Mouse (Mus musculus) embryonic facial prominence, embryonic 14.5 days (tissue): ENCODE data around the gene Ppp3r2. TPM values are rescaled to one million over a fixed set of nuclear protein-coding genes. Genes with fewer than 3 reads are reported as not detected.
A peak's percentile ranks its signal among the peaks of the same experiment; 100 is the strongest.

Experiments
- ATAC-seq: fragments of 200-750 bp; cut with Nextera tagmentation; 2 replicates; pipeline ENCODE4 v1.8.0; 2017; ENCODE audit warnings: low read depth, moderate number of reproducible peaks, moderate TSS enrichment
- DNase-seq: peaks from one replicate; pipeline ENCODE4 v3.0.0-alpha.2; 2015; ENCODE audit warnings: low spot score
- H3K27ac ChIP-seq: fragments of 300-500 bp; sonication (generic); replicated peaks from 2 replicates; pipeline ENCODE4 v1.5.1; 2014; ENCODE audit warnings: low read depth, mild to moderate bottlenecking, low read length, moderate library complexity
- H3K27me3 ChIP-seq: fragments of 300-500 bp; sonication (generic); replicated peaks from 2 replicates; pipeline ENCODE4 v1.6.1; 2014; ENCODE audit warnings: low read length; ENCODE audit not compliant: control insufficient read depth, insufficient read depth
- H3K36me3 ChIP-seq: fragments of 300-500 bp; sonication (generic); 2 replicates; pipeline ENCODE4 v1.6.1; 2014; ENCODE audit warnings: low read length, mixed read lengths; ENCODE audit not compliant: control insufficient read depth, insufficient read depth
- H3K4me1 ChIP-seq: fragments of 300-500 bp; sonication (generic); 2 replicates; pipeline ENCODE4 v1.6.1; 2014; ENCODE audit warnings: antibody characterized with exemption, low read length; ENCODE audit not compliant: control insufficient read depth, insufficient read depth
- H3K4me2 ChIP-seq: fragments of 300-500 bp; sonication (generic); 2 replicates; pipeline ENCODE4 v1.6.1; 2014; ENCODE audit warnings: low read depth, mild to moderate bottlenecking, low read length, moderate library complexity, mixed read lengths
- H3K4me3 ChIP-seq: fragments of 300-500 bp; sonication (generic); 2 replicates; pipeline ENCODE4 v1.5.1; 2014; ENCODE audit warnings: low read depth, mild to moderate bottlenecking, low read length
- H3K9ac ChIP-seq: fragments of 300-500 bp; sonication (generic); 2 replicates; pipeline ENCODE4 v1.6.1; 2014; ENCODE audit warnings: low read depth, mild to moderate bottlenecking, low read length, moderate library complexity, mixed read lengths
- H3K9me3 ChIP-seq: fragments of 300-500 bp; sonication (generic); 2 replicates; pipeline ENCODE4 v1.6.1; 2016; ENCODE audit warnings: low read length; ENCODE audit not compliant: control insufficient read depth
- WGBS: fragments of 180-500 bp; shearing (Covaris S2); extraction: QIAGEN DNeasy Blood & Tissue Kit; methylation state at CpG from one replicate; pipeline ENCODE4 v1.1.7; 2014; 5-methylcytosine and 5-hydroxymethylcytosine counted together
- polyA plus RNA-seq: library from polyadenylated mRNA; unstranded; fragments of >200 nt; fragmentation: Nextera tagmentation; extraction: Ambion mirVana; gene quantifications from 2 replicates; pipeline ENCODE4 v1.2.1, GENCODE M21; 2014

Gene Ppp3r2
- polyA plus RNA-seq, 1 experiment from 2014 or later = 0.13 TPM

GRCm38 (mm10) chr4:49664850-49665249 is 17.0 kb downstream of the Ppp3r2 start:
- DNase-seq (no peak), ATAC-seq (no peak)
- Histone ChIP-seq H3K27me3 (no peaks in the 10 kb centered on the region), H3K9ac (no peak overlapping the region), H3K4me2 (no peak overlapping the region), H3K4me3 (no peak overlapping the region), H3K9me3 (no peaks in the 10 kb centered on the region), H3K36me3 (peaks cover 20% of the 10 kb centered on the region), H3K27ac (no peak overlapping the region), H3K4me1 (no peaks in the 10 kb centered on the region)
- 84% methylated on average over 5 of the region's 5 CpGs for WGBS

- Histone ChIP-seq H3K9ac (no peak overlapping the region), H3K36me3 (peaks cover 43% of the 10 kb centered on the region), H3K4me3 (no peak overlapping the region), H3K9me3 (no peaks in the 10 kb centered on the region), H3K4me2 (no peak overlapping the region), H3K4me1 (no peaks in the 10 kb centered on the region), H3K27me3 (no peaks in the 10 kb centered on the region), H3K27ac (no peak overlapping the region)
- ATAC-seq (no peak), DNase-seq (no peak)
- 93% methylated on average over 4 of the region's 4 CpGs for WGBS
These were observed 19.6 kb downstream of the Ppp3r2 start for GRCm38 (mm10) chr4:49662231-49662630.

GRCm38 (mm10) chr4:49661664-49662063 is 20.2 kb downstream of the Ppp3r2 start:
- Histone ChIP-seq H3K4me3 (no peak overlapping the region), H3K36me3 (peaks cover 48% of the 10 kb centered on the region), H3K9me3 (no peaks in the 10 kb centered on the region), H3K4me2 (no peak overlapping the region), H3K9ac (no peak overlapping the region), H3K4me1 (no peaks in the 10 kb centered on the region), H3K27ac (no peak overlapping the region), H3K27me3 (no peaks in the 10 kb centered on the region)
- whole genome bisulfite sequencing = 94% methylated on average over 9 of the region's 9 CpGs
- ATAC-seq (no peak), DNase-seq (no peak)

DNA sequence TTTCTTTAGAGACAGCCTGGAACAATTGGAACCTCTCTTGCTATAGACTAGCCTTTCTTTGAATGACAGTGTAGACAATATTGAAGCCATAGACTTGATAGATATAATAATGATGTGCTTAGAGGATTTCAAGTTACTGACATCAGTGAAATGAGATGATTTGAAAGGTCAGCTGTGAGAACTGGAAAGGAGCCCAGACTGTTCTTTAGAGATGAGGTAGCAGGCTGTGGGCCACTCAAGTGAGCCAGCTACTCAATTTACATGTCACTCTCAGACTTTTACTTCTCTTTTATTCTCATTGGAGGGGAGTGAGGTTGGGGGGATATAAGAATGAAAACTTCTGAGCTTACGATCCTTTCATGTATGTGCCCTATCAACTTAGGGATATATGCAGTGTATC is 22.4 kb downstream of the Ppp3r2 start:
- Histone ChIP-seq H3K36me3 (peaks cover 69% of the 10 kb centered on the region), H3K9me3 (no peaks in the 10 kb centered on the region), H3K27me3 (no peaks in the 10 kb centered on the region), H3K9ac (no peak overlapping the region), H3K4me2 (no peak overlapping the region), H3K4me1 (no peaks in the 10 kb centered on the region), H3K4me3 (no peak overlapping the region), H3K27ac (no peak overlapping the region)
- 95% methylated on average over 1 of the region's 1 CpGs for WGBS
- no peak for ATAC-seq
- peak; percentile 26 for DNase-seq

DNA sequence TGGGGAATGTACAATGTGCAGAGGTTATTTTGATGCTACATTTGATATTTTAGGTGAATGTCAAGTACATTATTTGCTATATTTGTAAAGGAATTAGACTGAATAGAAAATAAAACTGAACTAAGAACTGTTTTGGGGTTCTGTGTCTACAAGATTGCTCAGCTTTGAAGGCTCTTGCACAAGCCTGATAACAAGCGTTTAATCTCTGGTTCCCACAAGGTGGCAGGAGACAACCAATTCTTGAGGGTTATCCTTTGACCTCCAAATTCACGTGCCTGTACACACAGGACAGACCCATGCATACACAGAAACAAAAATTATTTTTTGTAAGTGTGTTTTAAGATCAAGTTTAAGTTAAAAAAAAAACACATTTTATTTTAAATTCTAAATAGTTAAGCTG is 41.9 kb downstream of the Ppp3r2 start:
- no peak for DNase-seq
- no peak overlapping the region for H3K4me2 ChIP-seq
- H3K27ac ChIP-seq = no peak overlapping the region
- no peak overlapping the region for H3K9ac ChIP-seq
- H3K36me3 ChIP-seq = peaks cover 81% of the 10 kb centered on the region
- no peaks in the 10 kb centered on the region for H3K9me3 ChIP-seq
- no peak for ATAC-seq
- no peaks in the 10 kb centered on the region for H3K27me3 ChIP-seq
- no peaks in the 10 kb centered on the region for H3K4me1 ChIP-seq
- WGBS = 73% methylated on average over 2 of the region's 2 CpGs
- H3K4me3 ChIP-seq = no peak overlapping the region

DNA sequence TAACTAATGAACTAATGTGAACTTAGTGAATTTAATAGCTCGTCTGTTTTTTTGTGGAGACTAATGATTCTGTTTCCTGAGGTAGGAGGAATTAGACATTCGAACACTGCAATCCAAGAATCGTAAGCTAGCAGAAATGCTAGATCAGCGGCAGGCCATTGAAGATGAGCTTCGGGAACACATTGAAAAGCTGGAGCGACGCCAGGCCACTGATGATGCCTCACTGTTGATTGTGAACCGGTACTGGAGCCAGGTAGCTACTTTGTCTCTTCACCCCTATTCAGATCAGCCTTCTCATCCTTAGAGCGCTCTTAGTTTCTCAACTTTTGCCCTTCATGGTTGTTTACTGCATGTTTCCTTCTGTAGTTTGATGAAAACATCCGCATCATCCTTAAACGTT is 44.0 kb downstream of the Ppp3r2 start:
- Histone ChIP-seq H3K4me1 (peaks cover 5% of the 10 kb centered on the region; the same call in 1 of the 2 replicates), H3K4me2 (no peak overlapping the region), H3K27ac (no peak overlapping the region), H3K36me3 (peaks cover 75% of the 10 kb centered on the region), H3K9me3 (no peaks in the 10 kb centered on the region), H3K27me3 (no peaks in the 10 kb centered on the region), H3K4me3 (no peak overlapping the region), H3K9ac (no peak overlapping the region)
- DNase-seq (no peak), ATAC-seq (no peak)
- WGBS = 91% methylated on average over 11 of the region's 11 CpGs

DNA sequence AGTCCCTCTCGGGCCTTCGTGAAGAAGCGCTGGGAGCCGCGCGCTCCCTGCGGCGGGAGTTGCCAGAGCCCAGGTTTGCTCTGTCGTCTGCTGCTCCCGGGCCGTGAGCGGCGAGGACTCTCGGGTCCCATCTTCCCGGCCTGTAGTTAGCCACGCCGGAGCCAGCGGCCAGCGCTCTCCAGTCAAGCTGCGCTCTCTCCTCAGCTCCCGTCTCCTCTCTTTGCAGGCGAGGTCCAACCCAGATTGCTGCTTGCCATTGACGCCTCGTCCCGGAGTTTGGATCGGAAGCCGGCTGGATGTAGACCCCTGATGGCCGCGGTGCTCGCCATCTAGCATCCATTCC is 49.7 kb downstream of the Ppp3r2 start:
- H3K36me3 ChIP-seq = peaks cover 34% of the 10 kb centered on the region
- no peaks in the 10 kb centered on the region for H3K27me3 ChIP-seq
- H3K4me1 ChIP-seq = peaks cover 5% of the 10 kb centered on the region; the same call in 1 of the 2 replicates
- peak; percentile 75; the same call in 1 of the 2 replicates for ATAC-seq
- H3K4me3 ChIP-seq = peak overlapping the region; percentile 76
- no peak for DNase-seq
- H3K27ac ChIP-seq = peak overlapping the region; percentile 89
- WGBS = under 1% methylated on average over 30 of the region's 30 CpGs
- H3K4me2 ChIP-seq = peak overlapping the region; percentile 57
- H3K9me3 ChIP-seq = no peaks in the 10 kb centered on the region
- peak overlapping the region; percentile 90 for H3K9ac ChIP-seq

DNA sequence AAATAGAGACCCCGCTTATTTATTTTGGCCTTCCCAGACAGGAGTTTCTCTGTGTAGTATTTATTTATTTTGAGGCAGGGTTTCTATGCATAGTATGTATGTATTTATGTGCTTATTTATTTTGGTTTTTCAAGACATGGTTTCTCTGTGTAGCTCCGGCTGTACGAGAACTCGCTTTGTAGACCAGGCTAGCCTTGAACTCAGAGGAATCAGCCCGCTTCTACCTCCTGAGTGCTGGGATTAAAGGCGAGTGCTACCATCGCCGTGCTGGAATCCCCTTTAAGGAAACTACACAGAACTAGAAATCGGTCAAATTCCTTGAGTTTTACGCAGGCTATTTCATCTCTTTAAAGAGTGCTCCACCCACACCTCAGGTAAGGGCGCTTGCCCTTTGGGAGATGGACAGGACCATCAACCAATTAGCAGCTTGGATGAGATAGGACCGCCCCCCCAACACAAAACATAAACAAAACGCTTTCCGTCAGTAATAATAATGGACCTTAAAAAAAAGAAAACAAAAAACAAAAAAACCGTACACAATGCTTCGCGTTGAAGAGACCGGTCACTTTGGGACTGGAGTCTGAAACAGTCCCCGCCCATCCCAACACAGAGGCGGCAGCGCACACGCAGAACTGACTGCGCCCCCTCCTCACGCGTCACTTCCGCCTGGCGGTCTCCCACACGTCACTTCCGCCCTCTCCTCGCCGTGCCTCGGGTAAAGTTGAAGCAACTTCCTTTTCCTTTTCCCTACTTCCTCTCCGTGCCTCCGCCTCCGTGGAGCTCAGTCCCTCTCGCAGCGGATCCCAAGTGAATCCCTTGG is 50.3 kb downstream of the Ppp3r2 start, which contains the start of gene Rnf20:
Gene Rnf20, plus strand, starts transcription at position 688 of the 820 bp plus-strand sequence.
- Histone ChIP-seq H3K4me1 (peaks cover 5% of the 10 kb centered on the region; the same call in 1 of the 2 replicates), H3K4me3 (peak within 1 kb of the TSS; percentile 76), H3K36me3 (peaks cover 28% of the 10 kb centered on the region), H3K9ac (peak within 1 kb of the TSS; percentile 90), H3K9me3 (no peaks in the 10 kb centered on the region), H3K27ac (peak within 1 kb of the TSS; percentile 89), H3K27me3 (no peaks in the 10 kb centered on the region), H3K4me2 (peak within 1 kb of the TSS; percentile 57)
- 4% methylated on average over 37 of the region's 37 CpGs for WGBS
- ATAC-seq (peak; percentile 97), DNase-seq (peak; percentile 98)

DNA sequence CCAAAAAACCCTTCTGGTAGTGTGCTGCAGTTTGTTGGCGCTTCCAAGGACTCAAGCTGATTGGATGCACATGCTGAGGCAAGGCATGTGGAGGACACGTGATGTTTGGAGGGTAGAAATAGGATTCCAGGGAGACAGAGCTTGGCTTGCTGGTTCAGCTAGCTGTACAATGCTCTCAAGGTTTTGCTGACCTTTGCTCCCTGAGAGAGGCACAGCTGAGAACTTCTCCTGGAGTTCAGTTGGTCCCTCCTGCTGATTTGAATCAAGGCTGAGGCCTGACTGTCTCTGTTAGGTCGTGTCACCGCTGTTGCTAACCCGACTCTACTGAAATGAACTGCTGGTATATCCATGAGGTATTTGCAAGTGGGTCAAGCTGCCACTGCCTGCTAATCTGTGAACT is 52.9 kb downstream of the Ppp3r2 start:
- H3K27ac ChIP-seq = no peak overlapping the region
- DNase-seq (no peak), ATAC-seq (no peak)
- peaks cover 6% of the 10 kb centered on the region for H3K36me3 ChIP-seq
- no peaks in the 10 kb centered on the region for H3K9me3 ChIP-seq
- no peak overlapping the region for H3K4me2 ChIP-seq
- no peaks in the 10 kb centered on the region for H3K27me3 ChIP-seq
- WGBS = 67% methylated on average over 5 of the region's 5 CpGs
- H3K4me1 ChIP-seq = peaks cover 5% of the 10 kb centered on the region; the same call in 1 of the 2 replicates
- H3K4me3 ChIP-seq = no peak overlapping the region
- H3K9ac ChIP-seq = no peak overlapping the region
